Mouse (Mus musculus) macrophage (primary cell): ENCODE measurements around the gene Siah3. TPM values are rescaled to one million over a fixed set of nuclear protein-coding genes. Genes with fewer than 3 reads are reported as not detected.

ENCODE experiments used
- H3K27ac ChIP-seq: fragments of 350-480 bp; formaldehyde crosslinking; 2 replicates; pipeline ENCODE4 v1.9.0; 2021
- H3K36me3 ChIP-seq: fragments of 350-480 bp; formaldehyde crosslinking; 2 replicates; pipeline ENCODE4 v1.9.0; 2021; ENCODE audit errors: inconsistent target
- H3K4me3 ChIP-seq: fragments of 350-480 bp; formaldehyde crosslinking; 2 replicates; pipeline ENCODE4 v1.9.0; 2021; ENCODE audit errors: inconsistent target
- H3K79me2 ChIP-seq: fragments of 350-480 bp; formaldehyde crosslinking; 2 replicates; pipeline ENCODE4 v1.9.0; 2021; ENCODE audit errors: inconsistent target
- WGBS: methylation state at CpG from one replicate; pipeline ENCODE4 v1.1.7; 2026; ENCODE audit warnings: inconsistent platforms; ENCODE audit not compliant: missing documents; 5-methylcytosine and 5-hydroxymethylcytosine counted together
- polyA plus RNA-seq: library from polyadenylated mRNA; stranded (reverse); fragments of 250-400 nt; gene quantifications from 3 replicates; pipeline ENCODE4 v1.2.4, GENCODE M21; 2018; ENCODE audit warnings: inconsistent platforms

Gene Siah3
- polyA plus RNA-seq, 1 experiment from 2014 or later: not detected

DNA sequence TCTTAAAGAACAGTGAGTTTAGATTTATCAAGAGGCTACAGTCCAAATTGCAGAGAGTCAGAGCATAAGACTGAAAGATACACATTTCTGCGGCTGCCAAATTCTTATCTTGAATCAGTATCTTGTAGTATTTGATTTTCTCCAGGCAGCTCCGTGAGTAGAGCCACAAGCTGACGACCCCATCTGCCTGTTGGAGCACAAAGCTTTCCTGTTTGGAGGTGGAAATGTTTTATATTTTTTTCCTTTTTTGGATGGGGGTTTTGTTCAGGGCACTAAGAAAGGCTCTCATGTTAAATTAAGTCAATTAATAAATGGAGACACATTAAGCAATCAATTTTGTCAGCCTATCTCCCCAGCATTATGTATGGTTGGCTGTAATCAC is 430 bp upstream of the Siah3 start:
- Histone ChIP-seq H3K27ac (no peak overlapping the region), H3K4me3 (no peak overlapping the region), H3K36me3 (no peaks in the 10 kb centered on the region), H3K79me2 (no peaks in the 10 kb centered on the region)
- 36% methylated on average over 3 of the region's 3 CpGs for WGBS

- H3K36me3 ChIP-seq: no peaks in the 10 kb centered on the region
- H3K79me2 ChIP-seq: no peaks in the 10 kb centered on the region
- 11% methylated on average over 13 of the region's 13 CpGs for WGBS
- no peak overlapping the region for H3K27ac ChIP-seq
- H3K4me3 ChIP-seq: no peak overlapping the region
Measured at GRCm38 (mm10) chr14:75456489-75457220, 873 bp downstream of the Siah3 start.

DNA sequence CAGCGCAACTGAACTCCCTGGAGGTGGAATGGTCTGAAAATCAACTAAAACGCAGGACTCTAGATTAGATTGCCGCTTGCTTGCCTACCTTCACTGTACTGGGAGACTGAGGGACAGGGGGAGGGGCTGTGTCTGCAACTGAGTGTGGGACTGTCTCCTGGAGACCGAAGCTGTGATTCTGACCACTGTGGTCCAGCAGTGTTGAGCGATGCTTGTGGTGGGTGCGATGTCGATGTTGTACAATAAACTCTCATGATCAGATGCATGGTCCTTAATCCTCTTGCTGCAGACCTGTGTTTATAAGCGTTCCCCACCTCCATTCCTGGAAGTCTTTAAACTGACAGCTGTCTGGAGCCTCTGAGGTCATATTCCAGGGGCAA is 1.4 kb downstream of the Siah3 start:
- no peak overlapping the region for H3K4me3 ChIP-seq
- WGBS: 55% methylated on average over 8 of the region's 8 CpGs

DNA sequence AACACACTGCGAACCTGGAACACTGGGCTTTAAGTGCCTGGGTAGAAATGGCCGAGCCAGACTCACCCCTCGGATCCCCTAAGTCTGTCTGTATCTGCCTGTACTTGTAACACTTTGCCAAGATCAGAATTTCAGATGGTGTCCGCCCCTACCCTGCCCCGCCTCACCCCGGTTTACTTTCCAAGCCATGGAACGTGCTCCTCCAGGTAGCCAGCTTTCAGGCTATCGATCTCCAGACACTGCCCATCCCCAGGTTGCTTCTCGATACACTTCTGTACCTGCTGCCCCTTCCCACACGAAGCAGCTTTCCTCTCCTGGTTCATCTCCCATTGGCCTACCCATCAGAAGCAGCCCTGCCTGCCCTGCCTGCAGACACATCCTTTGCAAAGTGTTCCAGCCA is 3.6 kb downstream of the Siah3 start:
- no peaks in the 10 kb centered on the region for H3K36me3 ChIP-seq
- no peak overlapping the region for H3K4me3 ChIP-seq
- 85% methylated on average over 10 of the region's 10 CpGs for WGBS
- H3K79me2 ChIP-seq: no peaks in the 10 kb centered on the region
- H3K27ac ChIP-seq: no peak overlapping the region

More for the DNA sequence above, 1.4 kb downstream of the Siah3 start:
- H3K36me3 ChIP-seq: no peaks in the 10 kb centered on the region
- H3K79me2 ChIP-seq: no peaks in the 10 kb centered on the region
- no peak overlapping the region for H3K27ac ChIP-seq

GRCm38 (mm10) chr14:75459991-75460390 is 4.2 kb downstream of the Siah3 start:
- Histone ChIP-seq H3K36me3 (no peaks in the 10 kb centered on the region), H3K4me3 (no peak overlapping the region), H3K79me2 (no peaks in the 10 kb centered on the region), H3K27ac (no peak overlapping the region)
- WGBS: 23% methylated on average over 3 of the region's 3 CpGs

DNA sequence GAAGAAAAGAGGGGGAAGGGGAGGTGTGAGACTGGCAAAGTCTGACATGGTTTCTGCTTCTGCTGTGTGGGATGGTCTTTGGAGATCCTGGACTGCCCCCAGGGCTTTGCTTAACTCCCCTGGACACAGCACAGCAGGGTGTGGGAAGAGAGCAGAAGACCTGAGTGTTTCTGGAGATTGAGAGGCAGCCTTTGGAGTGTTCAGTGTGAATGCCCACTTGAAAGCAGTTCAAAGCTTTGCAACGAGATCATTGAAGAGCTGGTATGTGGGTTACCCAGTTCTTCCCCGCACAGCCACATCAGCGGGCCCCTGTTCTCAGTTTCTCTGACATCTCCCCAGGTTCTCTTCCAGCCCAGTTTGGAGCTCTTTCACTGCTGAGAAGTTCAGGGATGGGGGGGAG is 4.7 kb downstream of the Siah3 start:
- Histone ChIP-seq H3K27ac (no peak overlapping the region), H3K79me2 (no peaks in the 10 kb centered on the region), H3K36me3 (no peaks in the 10 kb centered on the region), H3K4me3 (no peak overlapping the region)
- WGBS: 82% methylated on average over 3 of the region's 3 CpGs

- no peaks in the 10 kb centered on the region for H3K79me2 ChIP-seq
- no peak overlapping the region for H3K4me3 ChIP-seq
- no peak overlapping the region for H3K27ac ChIP-seq
- H3K36me3 ChIP-seq: no peaks in the 10 kb centered on the region
- 81% methylated on average over 4 of the region's 4 CpGs for WGBS
Measured at GRCm38 (mm10) chr14:75461770-75462169, 6.0 kb downstream of the Siah3 start.

GRCm38 (mm10) chr14:75463171-75463570 is 7.4 kb downstream of the Siah3 start:
- H3K79me2 ChIP-seq: no peaks in the 10 kb centered on the region
- H3K4me3 ChIP-seq: no peak overlapping the region
- no peak overlapping the region for H3K27ac ChIP-seq
- H3K36me3 ChIP-seq: no peaks in the 10 kb centered on the region
- WGBS: 94% methylated on average over 4 of the region's 4 CpGs

DNA sequence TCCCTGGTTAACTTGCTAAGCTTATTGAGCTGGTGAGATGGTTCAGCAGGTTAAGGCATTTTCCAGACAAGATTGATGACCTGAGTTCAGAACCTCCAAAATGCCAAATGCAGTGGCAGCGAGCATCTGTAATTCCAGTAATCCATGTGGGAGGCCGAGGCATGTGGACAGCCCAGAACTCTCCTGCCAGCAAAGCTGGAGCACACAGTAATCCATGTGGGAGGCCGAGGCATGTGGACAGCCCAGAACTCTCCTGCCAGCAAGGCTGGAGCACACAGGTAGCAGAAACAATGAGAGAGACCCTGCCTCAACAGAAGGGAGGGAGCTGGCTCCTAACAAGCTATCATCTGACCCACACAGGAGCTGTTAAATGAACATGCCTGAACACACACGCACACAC is 13.2 kb downstream of the Siah3 start:
- no peaks in the 10 kb centered on the region for H3K79me2 ChIP-seq
- no peak overlapping the region for H3K27ac ChIP-seq
- 88% methylated on average over 3 of the region's 4 CpGs for WGBS
- H3K4me3 ChIP-seq: no peak overlapping the region
- no peaks in the 10 kb centered on the region for H3K36me3 ChIP-seq

GRCm38 (mm10) chr14:75473061-75473930 is 17.5 kb downstream of the Siah3 start:
- WGBS: 94% methylated on average over 9 of the region's 9 CpGs
- Histone ChIP-seq H3K79me2 (no peaks in the 10 kb centered on the region), H3K27ac (no peak overlapping the region), H3K36me3 (no peaks in the 10 kb centered on the region), H3K4me3 (no peak overlapping the region)

GRCm38 (mm10) chr14:75475887-75476286 is 20.1 kb downstream of the Siah3 start:
- 86% methylated on average over 2 of the region's 2 CpGs for WGBS
- Histone ChIP-seq H3K79me2 (no peaks in the 10 kb centered on the region), H3K27ac (no peak overlapping the region), H3K36me3 (no peaks in the 10 kb centered on the region), H3K4me3 (no peak overlapping the region)

- Histone ChIP-seq H3K36me3 (no peaks in the 10 kb centered on the region), H3K27ac (no peak overlapping the region), H3K79me2 (no peaks in the 10 kb centered on the region), H3K4me3 (no peak overlapping the region)
- 85% methylated on average over 14 of the region's 15 CpGs for WGBS
Measured at GRCm38 (mm10) chr14:75482231-75483175, 26.7 kb downstream of the Siah3 start.

- 77% methylated on average over 5 of the region's 6 CpGs for WGBS
- Histone ChIP-seq H3K79me2 (no peaks in the 10 kb centered on the region), H3K36me3 (no peaks in the 10 kb centered on the region)
Measured at GRCm38 (mm10) chr14:75483176-75483546, 27.4 kb downstream of the Siah3 start.

GRCm38 (mm10) chr14:75487932-75488331 is 32.1 kb downstream of the Siah3 start:
- H3K36me3 ChIP-seq: no peaks in the 10 kb centered on the region
- WGBS: 92% methylated on average over 7 of the region's 7 CpGs

More at GRCm38 (mm10) chr14:75483176-75483546, 27.4 kb downstream of the Siah3 start:
- Histone ChIP-seq H3K4me3 (no peak overlapping the region), H3K27ac (no peak overlapping the region)

More at GRCm38 (mm10) chr14:75487932-75488331, 32.1 kb downstream of the Siah3 start:
- Histone ChIP-seq H3K4me3 (no peak overlapping the region), H3K79me2 (no peaks in the 10 kb centered on the region), H3K27ac (no peak overlapping the region)
